Mouse (Mus musculus) heart, postnatal 36 days (tissue): ENCODE results near the gene U2af1. TPM values are rescaled to one million over a fixed set of nuclear protein-coding genes. Genes with fewer than 3 reads are reported as not detected.
"Not testable (repeated sequence)": the region's sequence is repeated elsewhere in the genome, so short reads cannot be mapped to it uniquely, and the experiment has no call there.

Experiments used
- DNase-seq, 2 experiments: peaks; one replicate each; pipeline ENCODE4 v3.0.0; 2021 to 2022
- intact Hi-C: fragments of 180-260 bp; cut with DNase I; formaldehyde crosslinking; loops from one replicate; pipeline ENCODE4 v1.15.1; 2025
- total RNA-seq, 2 experiments: library from RNA; stranded (reverse); gene quantifications; 2 replicates each; pipeline ENCODE4 v1.2.3; 2021

The U2af1 gene
- total RNA-seq, result 10 to 100 TPM; 69.0 to 71.9 TPM

DNA sequence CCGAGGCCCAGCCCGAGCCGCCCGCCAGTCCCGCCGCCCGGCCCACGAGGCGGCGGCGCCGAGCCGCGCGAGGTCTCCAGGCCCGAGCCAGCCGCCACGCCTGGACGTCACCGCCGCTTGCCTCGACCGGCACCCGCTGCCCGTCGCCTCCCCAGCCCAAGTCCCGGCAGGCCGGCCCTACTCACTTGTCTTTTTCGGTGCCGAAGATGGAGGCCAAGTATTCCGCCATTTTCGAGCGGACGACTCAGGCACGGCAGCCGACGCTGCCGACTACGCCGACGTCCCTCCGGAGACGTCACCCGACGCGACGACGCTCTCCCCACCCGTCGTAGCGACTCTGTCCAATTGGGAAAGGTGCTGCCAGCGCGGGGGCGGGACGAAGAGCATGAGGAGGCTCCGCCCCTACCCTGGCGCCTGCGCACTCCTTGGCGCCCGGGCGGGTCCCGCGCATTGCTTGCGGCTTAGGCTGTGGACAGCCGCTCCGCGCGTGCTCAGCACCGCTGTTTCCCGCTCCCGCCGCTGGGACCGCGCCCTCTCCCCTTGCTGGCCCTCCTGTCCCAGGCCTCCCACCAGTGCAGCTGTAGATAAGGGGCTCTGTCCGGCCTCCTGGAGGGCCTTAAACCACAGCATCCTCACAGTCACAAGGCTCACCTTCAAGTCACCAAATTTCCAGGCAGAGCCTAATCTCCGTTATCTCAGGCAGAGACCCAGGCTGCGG lies at the start of gene U2af1:
Gene U2af1, minus strand, starts transcription at position 425 of the 718 bp plus-strand sequence.
- intact Hi-C loops, result loop anchor here (2.0 to 5.0 kb wide), 3 partner anchors 20 to 146 kb away; no protein-coding TSS in a partner anchor
- peak; percentile 98 to 99 for DNase-seq

DNA sequence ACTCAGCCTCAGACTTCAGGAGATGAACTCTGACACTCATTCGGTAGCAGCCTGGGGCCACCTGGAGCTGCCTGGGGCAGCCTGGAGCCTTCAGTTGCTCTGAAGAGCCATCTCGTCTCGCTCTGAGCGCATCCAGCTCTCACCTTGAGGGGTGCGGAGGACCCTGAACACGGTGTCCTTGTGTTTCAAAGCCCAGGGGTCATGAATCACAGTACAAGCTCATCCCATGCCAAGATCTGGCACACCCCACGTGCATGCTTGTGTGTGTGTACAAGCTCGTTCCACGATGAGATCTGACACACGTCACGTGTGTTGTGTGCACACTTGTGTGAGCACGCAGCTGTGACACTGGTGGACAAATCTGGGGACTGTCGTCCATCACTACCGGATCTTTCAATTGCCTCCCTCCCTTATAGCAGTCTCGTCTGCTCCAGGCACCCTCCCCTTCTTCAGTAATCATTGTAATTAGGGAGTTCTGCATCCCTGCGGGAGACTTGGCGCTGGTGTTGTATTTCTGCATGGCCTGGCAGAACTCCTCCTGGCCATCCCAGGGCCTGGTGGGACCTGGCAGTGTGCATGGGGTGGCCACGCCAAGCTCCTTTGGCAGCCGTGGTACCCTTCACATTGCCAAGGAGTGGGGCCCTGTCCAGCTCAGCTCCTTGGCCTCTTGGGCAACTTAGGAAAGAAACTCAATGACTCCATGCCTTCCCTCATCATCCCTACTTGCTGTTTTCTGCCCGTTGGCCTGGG lies 46.8 kb upstream of the U2af1 start:
- DNase-seq, result peak; percentile 35 to 45
- intact Hi-C loops, result no loop called here

DNA sequence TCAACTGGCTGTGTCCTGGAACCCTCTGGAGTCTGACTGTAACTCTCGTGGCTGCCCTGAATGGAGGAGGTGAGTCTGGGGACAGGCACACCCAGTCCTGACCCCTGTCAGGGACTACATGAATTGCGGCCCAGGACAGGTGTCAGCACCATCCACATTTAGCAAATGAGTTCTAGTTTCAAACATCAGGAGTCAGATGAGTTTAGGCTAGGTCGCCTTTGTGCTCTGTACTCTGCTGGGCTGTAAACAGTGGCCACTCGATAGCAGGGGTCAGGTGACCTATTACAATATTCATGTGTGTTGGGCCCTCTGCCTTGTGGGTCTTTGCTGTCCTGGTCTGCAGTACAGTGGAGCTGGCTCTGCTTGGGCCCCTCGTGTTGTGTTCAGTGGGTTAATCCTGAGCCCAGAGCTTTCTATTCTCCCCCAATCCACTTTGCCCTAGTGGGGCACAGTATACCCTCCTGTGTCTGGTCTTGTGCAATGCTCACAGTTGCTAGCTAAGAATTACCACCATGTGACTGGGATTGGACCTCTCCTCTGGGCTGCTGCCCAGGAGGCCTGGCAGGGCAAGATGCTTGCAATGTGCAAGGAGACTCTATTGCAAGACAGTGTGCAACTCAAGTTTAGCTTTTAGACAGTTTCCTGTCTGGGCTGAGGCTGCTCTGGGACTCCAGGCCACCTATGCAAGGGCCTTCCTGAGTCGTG lies 44.7 kb upstream of the U2af1 start:
- intact Hi-C loops, result no loop called here
- peak; percentile 57 to 62 for DNase-seq

DNA sequence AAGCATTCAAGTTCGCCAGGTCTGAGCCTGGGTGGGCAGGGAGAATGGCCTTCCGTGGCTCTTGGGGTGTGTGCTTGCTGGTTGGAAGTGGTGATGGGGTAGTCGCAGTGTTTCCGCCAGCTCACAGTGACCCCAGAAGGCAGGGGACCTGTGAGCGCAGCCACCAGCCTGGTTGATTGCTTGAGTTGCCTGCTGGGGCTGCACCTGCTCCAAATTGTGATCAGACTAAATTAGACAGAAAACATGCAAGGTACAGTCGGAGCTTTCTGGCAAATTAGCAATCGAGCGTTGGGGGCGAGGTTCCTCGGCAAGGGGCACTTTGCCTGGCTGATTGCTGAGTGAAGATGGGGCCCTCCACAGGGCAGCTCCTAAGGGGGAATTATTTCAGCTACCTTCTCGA lies 39.7 kb upstream of the U2af1 start:
- DNase-seq, result no peak
- intact Hi-C loops, result no loop called here

DNA sequence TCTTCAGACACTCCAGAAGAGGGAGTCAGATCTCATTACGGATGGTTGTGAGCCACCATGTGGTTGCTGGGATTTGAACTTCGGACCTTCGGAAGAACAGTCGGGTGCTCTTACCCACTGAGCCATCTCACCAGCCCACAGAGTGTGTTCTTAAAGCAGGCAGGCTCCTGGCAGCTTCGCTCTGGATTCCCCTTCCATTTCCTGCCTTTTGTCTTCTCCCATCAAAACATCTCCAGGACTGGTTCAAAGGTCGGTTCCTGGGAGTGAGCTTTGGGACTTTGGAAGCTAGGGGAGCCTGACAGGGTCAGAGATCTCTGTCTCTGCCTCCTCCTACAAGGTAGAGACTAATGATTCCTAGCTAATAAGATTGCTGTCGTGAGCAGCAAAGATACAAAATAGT lies 36.7 kb upstream of the U2af1 start:
- DNase-seq, intact Hi-C loops: not testable (repeated sequence)

DNA sequence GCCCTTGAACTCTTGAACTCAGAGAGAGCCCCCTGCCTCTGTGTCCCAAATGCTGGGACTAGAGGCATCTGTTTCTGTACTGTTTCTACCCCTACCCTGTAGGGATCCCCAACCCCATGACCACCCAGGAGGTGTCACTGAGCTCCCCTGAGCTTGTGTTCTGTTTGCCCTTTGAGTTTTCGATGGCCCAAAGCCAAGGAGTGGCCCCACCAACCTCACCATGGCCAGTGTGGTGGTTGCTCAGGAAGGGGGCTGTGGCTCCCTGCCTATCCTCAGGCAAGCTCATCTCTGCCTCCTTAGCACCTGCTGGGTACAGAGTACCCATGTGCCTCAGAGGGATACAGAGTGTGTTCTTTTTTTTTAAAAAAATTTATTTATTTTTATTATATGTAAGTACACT lies 36.3 kb upstream of the U2af1 start:
- intact Hi-C loops, result loop anchor here (5.0 kb wide), 1 partner anchor 242 kb away; no protein-coding TSS in a partner anchor
- no peak for DNase-seq

DNA sequence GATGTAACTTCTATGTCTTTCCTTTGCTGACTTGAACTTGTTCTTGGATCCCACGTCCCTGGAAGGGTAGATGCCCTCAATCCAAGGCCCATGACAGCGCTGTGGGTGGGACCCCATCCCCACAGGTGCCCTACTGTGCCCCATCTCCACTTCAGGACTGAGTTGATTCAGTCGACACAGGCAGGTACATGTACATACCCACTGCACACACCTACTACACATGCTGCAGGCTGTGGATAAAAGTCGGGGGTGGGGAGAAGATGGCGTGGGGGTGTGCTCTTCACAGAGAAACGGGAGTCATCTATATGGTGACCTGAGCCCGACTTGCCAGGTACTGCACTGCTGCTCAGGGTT lies 35.3 kb upstream of the U2af1 start:
- no peak for DNase-seq
- intact Hi-C loops, result loop anchor here (5.0 kb wide), 1 partner anchor 243 kb away; no protein-coding TSS in a partner anchor

DNA sequence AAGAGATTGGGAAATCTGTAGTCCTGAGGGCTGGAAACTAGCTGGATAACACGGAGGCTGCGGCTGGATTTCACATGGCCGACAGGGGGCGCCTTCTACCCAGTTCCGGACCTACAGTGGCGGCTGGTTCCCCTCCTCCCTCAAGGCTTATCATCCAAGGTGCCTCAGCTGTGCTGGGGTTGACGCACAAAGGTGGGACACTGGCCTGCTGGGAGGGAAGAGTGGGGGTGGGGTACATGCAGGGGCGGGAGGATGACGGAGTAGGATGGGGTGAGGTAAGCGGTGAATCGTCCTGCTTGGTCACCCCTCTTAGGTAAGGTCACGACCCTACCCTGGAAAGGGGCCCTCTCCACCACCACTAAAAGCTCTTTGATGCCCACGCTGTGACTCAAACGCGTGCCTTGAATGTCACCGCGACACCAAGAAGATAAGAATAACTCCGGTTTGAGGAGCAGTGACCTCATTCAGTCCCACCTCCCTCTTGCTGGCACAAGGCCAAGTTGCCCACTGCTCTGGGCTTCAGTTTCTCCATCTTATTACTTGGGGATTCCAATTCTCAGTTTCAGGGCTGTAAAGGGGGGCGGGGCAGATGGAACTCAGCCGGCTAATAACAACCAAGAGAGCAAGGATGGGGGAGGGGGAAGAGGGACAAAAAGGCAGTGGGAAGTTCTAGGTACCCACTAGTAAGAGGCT lies 34.8 kb upstream of the U2af1 start:
- intact Hi-C loops, result loop anchor here (5.0 kb wide), 1 partner anchor 244 kb away; no protein-coding TSS in a partner anchor
- peak; percentile 81 to 87 for DNase-seq

DNA sequence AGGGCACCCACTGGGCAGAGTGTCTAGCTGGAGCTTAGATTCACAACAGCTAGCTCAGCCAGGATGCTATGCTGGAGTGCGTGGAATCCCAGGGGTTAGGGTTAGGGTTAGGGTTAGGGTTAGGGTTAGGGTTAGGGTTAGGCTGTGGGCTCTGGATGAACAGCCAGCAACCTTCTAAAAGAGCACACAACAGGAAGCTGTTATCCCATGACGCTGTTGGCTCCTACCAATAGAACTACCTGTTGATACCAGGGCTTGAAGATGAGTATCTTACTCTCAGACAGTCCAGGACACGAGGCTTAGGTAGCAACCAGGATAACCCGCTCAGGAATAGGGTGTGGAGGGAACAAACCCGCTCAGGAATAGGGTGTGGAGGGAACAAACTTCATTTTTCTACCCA lies 34.2 kb upstream of the U2af1 start:
- intact Hi-C loops, result loop anchor here (5.0 kb wide), 1 partner anchor 244 kb away; no protein-coding TSS in a partner anchor

DNA sequence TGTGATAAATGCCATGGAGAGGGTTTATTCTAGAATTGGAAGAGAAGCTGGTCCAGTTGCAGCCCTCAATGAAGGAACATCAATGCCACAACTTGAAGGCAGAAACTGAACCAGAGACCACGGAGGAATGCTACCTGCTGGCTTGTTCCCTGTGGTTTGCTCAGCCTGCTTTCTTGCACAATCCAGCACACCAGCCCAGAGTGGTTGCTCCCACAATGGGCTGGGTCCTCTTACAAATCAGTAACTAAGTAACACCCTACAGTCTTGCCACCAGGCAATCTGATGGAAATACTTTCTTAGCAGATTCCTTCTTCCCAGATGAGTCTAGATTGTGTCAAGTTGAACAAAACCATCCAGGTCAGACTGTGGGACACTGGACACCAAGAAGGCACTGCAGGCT lies 30.9 kb upstream of the U2af1 start:
- no peak for DNase-seq
- intact Hi-C loops, result loop anchor here (5.0 to 10.0 kb wide), 2 partner anchors 248 to 525 kb away; no protein-coding TSS in a partner anchor

More for the DNA sequence above, 34.2 kb upstream of the U2af1 start:
- DNase-seq, result no peak

DNA sequence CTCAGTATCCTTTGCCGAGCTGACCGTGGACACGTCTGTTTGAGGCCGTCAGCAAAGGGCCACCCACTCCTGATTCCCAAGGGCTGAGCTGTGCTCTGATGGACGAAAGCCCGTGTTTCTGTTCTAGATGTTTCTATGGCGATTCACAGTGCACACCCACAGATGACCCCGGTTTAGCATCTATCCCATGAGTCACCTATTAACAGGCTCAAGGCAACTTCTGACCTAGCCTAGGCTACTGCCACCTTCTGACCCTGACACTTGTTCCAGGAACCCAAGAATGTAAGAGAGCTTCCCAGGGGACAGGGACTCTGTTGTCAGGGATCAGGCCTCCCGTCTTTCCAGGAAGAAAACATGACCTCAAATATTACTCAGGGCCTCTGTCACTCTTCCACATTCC lies 29.4 kb upstream of the U2af1 start:
- intact Hi-C loops, result loop anchor here (10.0 kb wide), 1 partner anchor 527 kb away; no protein-coding TSS in a partner anchor
- DNase-seq, result peak; percentile 16 to 34

DNA sequence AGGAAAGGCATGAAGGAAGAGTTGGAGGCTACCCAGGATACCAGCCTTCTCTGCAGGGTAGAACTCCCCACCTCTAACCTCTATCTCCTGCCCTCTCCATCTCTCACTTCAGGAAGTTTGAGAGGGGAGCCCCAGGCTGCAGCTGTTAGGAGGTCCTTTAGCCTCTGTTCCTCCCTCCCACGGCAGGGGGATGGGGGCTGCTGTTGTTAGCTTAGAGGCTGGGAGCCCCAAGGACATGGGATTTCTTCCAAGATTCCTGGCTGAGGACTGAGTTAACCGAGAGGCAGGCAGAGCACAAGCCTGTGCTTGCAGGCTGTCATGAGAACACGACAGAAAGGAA lies 27.5 kb upstream of the U2af1 start:
- intact Hi-C loops, result loop anchor here (2.0 to 10.0 kb wide), 2 partner anchors 173 to 529 kb away; no protein-coding TSS in a partner anchor
- peak in 1 of 2 experiments; percentile 15 for DNase-seq

DNA sequence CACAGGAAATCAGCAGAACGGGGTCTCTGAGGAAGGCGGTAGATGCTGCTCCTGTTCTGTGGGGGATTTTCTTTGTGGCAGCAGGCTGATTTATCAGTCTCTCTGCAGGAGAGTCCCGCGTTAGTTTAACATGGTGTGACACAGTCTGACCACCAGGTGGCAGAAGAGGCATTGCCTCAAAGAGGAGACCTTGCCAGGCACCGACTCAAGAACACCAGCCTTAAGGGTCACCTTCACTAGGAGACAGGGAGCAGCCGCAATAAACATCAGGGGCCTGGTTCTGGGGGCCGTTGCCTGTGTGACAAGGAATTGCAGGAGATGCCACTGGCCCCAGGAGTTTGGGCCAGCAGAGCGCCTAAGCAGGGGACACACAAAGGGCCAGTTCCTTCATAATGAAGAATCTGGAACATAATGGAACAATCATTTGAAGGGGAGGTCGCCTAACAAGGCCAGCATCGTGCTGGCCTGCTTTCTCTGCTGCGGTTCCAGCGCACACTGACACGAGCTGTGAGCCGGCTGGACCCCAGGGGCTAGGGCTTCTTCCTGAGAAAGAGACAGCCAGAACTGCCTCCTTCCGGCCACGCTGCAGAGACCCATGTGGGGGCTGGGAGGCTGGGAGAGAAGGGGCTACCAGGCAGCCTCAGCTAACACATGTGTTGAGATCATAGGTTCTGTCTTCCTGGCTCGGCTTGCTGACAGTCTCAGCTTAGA lies 27.0 kb upstream of the U2af1 start:
- DNase-seq, result peak; percentile 83 to 88
- intact Hi-C loops, result loop anchor here (1.0 to 10.0 kb wide), 4 partner anchors 173 to 529 kb away; no protein-coding TSS in a partner anchor

DNA sequence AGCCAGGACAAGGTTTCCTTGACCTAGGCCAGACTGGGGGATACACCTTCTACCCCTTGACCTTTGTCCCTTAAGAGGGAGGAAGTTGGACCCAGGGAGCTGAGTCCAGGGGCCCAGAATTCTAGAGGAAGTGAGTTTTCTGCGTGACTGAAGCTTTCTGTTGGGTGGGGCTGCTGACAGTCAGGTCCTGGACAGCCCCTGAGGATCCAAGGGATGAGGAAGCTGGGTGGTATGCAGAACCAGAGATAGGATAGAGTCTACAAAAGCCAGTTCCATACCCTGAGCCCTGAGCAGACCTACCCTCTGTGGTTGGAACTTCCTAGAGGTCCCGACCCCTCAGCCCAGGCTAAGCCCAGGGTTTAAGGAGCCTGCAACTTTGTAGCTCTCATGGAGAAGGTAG lies 21.8 kb upstream of the U2af1 start:
- intact Hi-C loops, result loop anchor here (10.0 kb wide), 1 partner anchor 534 kb away; no protein-coding TSS in a partner anchor
- DNase-seq, result no peak

DNA sequence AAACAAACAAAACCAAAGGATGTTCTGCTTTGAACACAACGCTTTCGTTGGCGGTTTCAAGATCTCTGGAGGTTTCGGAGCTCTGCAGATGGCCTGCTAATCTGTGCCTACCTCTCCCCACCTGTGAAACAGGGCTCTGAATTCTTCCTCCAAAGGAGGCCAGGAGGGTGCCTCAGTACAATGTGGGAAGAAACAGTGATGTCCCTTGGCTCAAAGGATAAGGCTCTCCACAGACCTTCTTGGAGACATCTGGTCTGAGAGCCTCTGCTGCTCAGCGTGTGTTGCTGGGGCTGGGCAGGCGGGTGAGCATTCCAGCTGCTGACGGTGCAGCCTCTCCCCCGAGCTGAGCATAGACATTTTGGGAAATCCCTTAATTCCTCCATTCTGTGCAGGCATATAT lies 18.8 kb upstream of the U2af1 start, which contains the start of gene Cryaa:
Gene Cryaa, plus strand, starts transcription at position 301 of the 400 bp plus-strand sequence.
- no peak for DNase-seq
- intact Hi-C loops, result no loop called here

DNA sequence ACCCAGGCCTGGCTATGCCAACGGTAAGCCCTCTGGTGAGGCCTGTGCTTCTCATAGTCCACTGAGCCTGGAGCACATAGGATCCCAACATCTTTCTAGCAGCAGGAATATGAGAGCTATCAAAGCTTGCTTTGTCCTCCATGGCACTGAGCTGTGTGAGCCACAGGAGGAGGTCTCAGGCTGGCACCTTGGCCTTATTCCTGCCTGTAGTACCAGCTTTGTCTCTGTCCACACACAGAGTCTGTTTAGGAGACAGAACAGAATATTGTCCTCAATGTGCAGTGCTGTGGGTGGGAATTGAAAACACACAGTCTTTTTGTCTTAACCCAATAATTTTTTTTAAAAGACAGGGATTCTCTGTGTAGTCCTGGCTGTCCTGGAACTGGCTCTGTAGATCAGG lies 15.7 kb upstream of the U2af1 start:
- intact Hi-C loops, result no loop called here
- no peak for DNase-seq

DNA sequence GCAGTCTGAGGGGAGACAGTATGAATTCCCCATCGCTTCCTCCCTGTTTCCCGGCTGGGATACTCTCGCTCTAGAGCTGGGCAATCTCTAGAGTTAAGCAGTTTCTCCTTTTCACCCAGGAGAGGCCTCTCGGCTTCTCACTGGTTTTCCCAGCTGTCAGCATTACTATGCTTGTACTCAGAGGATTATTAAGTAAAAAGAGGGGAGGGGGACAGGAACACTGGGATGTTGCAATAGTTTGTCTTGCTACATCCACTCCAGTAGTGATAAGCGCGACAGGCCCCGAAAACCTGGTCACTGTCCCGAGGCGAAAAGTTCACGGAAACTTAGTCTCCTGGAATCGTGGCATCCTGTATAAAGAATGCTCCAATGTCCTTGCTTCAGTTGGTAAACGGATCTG lies 13.6 kb upstream of the U2af1 start:
- no peak for DNase-seq
- intact Hi-C loops, result no loop called here

DNA sequence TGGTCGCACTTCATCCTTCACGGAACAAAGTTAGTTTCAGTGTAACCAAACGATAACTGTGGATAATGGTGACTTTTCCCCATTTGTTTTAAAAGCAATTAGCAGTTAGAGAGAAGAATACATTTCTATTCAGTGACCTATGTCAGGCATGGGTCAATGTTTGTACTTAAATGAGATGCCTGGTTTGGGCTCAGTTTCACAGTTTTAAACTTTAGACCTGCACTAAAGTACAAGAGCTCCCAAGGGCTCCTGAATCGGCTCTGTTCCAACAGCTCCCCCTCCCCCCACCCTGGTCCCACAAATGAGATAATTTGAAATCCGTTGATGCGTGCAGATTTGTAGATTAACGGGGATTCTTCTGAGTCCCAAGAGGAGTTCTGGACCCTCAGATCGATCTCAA lies 13.0 kb upstream of the U2af1 start:
- intact Hi-C loops, result no loop called here
- no peak for DNase-seq

DNA sequence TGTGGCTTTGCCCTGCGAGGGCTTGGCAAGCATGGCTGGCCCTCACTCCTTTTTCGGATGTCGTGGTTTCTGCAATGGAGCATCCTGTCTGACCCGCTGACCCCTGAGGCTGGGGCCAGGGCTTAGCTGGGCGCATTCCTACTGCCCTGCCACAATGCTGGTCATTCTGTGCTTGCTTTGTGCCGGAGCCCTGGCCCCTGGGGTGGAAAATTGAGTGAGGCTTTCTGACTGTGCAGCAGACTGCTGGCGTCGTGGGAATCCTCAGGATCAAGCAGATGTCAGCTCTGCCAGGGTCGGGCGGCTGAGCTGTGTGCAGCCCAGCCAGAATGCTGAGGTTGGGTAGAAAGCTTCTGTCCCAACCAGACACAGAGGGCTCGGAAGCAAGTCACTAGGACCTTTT lies 11.5 kb upstream of the U2af1 start:
- intact Hi-C loops, result no loop called here
- DNase-seq, result no peak

DNA sequence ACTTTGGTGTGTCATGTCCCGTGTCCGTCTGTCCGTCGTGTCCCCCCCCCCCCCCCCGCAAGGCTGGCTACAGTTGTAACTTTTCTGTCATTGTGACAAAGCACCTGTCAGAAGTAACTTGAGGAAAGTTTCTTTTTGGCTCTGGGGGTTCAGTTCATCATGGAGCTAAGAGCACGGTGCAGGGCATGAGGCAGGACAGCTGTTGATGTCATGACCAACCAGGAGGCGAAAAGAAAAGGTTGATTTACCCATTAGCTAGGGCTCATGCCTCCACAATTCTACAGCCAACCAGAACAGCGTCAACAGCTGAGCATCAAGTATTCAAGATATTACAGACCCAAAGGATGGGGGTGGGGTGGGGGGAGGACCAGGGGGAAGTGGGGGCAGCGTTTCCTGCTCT lies 9.6 kb upstream of the U2af1 start:
- intact Hi-C loops, result no loop called here
- DNase-seq, result no peak
